Mouse (Mus musculus) thymus, adult 2 months (tissue): ENCODE data around the gene Gm8138. TPM values are rescaled to one million over a fixed set of nuclear protein-coding genes. Genes with fewer than 3 reads are reported as not detected.
"Not testable (repeated sequence)": the region's sequence is repeated elsewhere in the genome, so short reads cannot be mapped to it uniquely, and the experiment has no call there.

Source experiments
- DNase-seq: peaks from one replicate; pipeline ENCODE4 v3.0.0; 2021
- H3K27ac ChIP-seq: fragments of 200-500 bp; 2 replicates; pipeline ENCODE4 v1.5.1; 2012; ENCODE audit warnings: low read length, control low read depth; ENCODE audit not compliant: control insufficient read depth, insufficient read depth
- H3K27me3 ChIP-seq: fragments of 200-500 bp; 2 replicates; pipeline ENCODE4 v1.6.1; 2012; ENCODE audit warnings: mild to moderate bottlenecking, low read length, moderate library complexity, mixed read lengths; ENCODE audit not compliant: control insufficient read depth, insufficient read depth
- H3K36me3 ChIP-seq: fragments of 200-500 bp; 2 replicates; pipeline ENCODE4 v1.6.1; 2012; ENCODE audit warnings: mild to moderate bottlenecking, low read length, moderate library complexity; ENCODE audit not compliant: control insufficient read depth, insufficient read depth
- H3K4me1 ChIP-seq: fragments of 200-500 bp; replicated peaks from 2 replicates; pipeline ENCODE4 v1.6.1; 2012; ENCODE audit warnings: low read length; ENCODE audit not compliant: control insufficient read depth, insufficient read depth
- H3K4me3 ChIP-seq: fragments of 200-500 bp; 2 replicates; pipeline ENCODE4 v1.5.1; 2012; ENCODE audit warnings: mild to moderate bottlenecking, low read length, control low read depth, moderate library complexity; ENCODE audit not compliant: control insufficient read depth, insufficient read depth
- WGBS: fragments of 180-500 bp; shearing (Covaris S2); methylation state at CpG from one replicate; pipeline ENCODE4 v1.1.7; 2018; 5-methylcytosine and 5-hydroxymethylcytosine counted together
- polyA plus RNA-seq: library from polyadenylated mRNA; depleted of rRNA; stranded (reverse); fragments of >200 nt; gene quantifications from 2 replicates; pipeline ENCODE4 v1.2.3, GENCODE M21; 2012; rRNA removed

Gm8138 gene
- not detected in 2 replicates for polyA plus RNA-seq

DNA sequence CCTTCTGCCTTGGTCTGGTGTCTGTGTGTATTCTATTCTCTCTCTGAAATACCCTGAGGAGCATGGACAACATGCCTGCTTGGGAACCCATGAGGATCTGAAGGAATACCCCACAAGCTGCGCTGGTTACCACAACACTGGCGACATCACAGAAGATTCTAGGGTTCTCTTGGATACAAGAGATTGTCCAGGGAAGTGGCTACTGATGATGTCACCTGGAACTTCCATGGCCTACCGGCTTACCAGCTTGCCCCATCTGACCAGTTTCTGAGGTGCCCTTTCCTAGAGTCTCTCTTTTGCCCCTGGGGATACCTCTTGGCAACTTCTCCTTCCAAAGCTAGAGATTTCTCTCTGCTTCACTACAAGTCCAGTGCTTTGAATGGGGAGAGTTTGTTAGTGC lies at the start of gene Gm8138:
Gene Gm8138 (minus strand): TSS at position 101 of the 400 bp plus-strand sequence.
- H3K4me1 ChIP-seq, H3K27ac ChIP-seq, H3K4me3 ChIP-seq, DNase-seq, H3K36me3 ChIP-seq, H3K27me3 ChIP-seq: not testable (repeated sequence)
- no CpG with 5 or more reads among the region's 3 CpGs for WGBS

DNA sequence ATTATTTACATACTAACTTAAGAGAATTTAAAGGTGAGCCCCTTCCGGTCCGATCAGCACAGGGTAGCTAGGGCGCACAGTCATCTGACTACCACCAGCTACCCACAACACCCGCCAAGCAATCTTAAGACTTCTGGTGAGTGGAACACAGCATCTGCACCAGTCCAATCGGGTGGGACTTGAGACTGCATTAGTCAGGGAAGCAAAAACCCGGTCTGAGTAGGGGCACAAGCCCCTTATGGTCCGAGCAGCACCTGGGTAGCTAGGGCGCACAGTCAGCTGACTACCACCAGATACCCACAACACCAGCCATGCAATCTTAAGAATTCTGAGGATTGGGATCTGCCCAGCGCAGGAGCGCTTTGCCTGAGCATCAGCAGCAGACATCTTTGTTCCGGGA lies 54.4 kb downstream of the Gm8138 start:
- not testable (repeated sequence) for H3K27ac ChIP-seq, H3K27me3 ChIP-seq, H3K36me3 ChIP-seq, H3K4me3 ChIP-seq, DNase-seq, H3K4me1 ChIP-seq
- WGBS, result 90% methylated on average over 11 of the region's 11 CpGs

Other genes starting within 250 kb of the Gm8138 start
- not detected in 2 replicates for gene Gm7233, start 236.5 kb downstream of the Gm8138 start, polyA plus RNA-seq
- not detected in 2 replicates for gene Gm8122, start 181.0 kb downstream of the Gm8138 start, polyA plus RNA-seq
- 0.07 TPM in 1 of 2 replicates, not detected in the other for gene Gm8126, start 157.7 kb downstream of the Gm8138 start, polyA plus RNA-seq
- gene Gm9732, start 141.3 kb downstream of the Gm8138 start, polyA plus RNA-seq, result not detected in 2 replicates
- gene Gm8127, start 122.5 kb downstream of the Gm8138 start, polyA plus RNA-seq, result not detected in 2 replicates
- not detected in 2 replicates for gene 1700001F09Rik, start 68.5 kb downstream of the Gm8138 start, polyA plus RNA-seq
- 0.09 TPM in 1 of 2 replicates, not detected in the other for gene Gm5799, start 127.2 kb upstream of the Gm8138 start, polyA plus RNA-seq
- not detected in 2 replicates for gene Gm17654, start 162.8 kb upstream of the Gm8138 start, polyA plus RNA-seq
- not detected in 2 replicates for gene Gm10375, start 191.7 kb upstream of the Gm8138 start, polyA plus RNA-seq